Mouse (Mus musculus): Measurements from ENCODE around the gene Fgfr2.

Fgfr2 gene

GRCm38 (mm10) chr7:130590845-130591437 lies 2532.2 kb downstream of the Fgfr2 start:
- no peak for DNase-seq (ENCODE audit: low read depth)

- DNase-seq (ENCODE audit: low read depth): no peak
These were observed 2532.9 kb downstream of the Fgfr2 start for GRCm38 (mm10) chr7:130590081-130590828.

GRCm38 (mm10) chr7:130586521-130587072 lies 2536.6 kb downstream of the Fgfr2 start:
- no peak for DNase-seq (ENCODE audit: low read depth)

- DNase-seq (ENCODE audit: low read depth): no peak
These were observed 2544.5 kb downstream of the Fgfr2 start for GRCm38 (mm10) chr7:130578607-130579006.

- no peak for DNase-seq (ENCODE audit: low read depth)
These were observed 2545.1 kb downstream of the Fgfr2 start for GRCm38 (mm10) chr7:130578066-130578465.

GRCm38 (mm10) chr7:130577388-130578003 lies 2545.7 kb downstream of the Fgfr2 start, which contains the start of gene Tacc2:
Tacc2 (plus strand) TSS chr7:130577438.
- DNase-seq (ENCODE audit: low read depth): no peak

- DNase-seq (ENCODE audit: low read depth): peak; percentile 75
These were observed 2546.2 kb downstream of the Fgfr2 start for GRCm38 (mm10) chr7:130576981-130577380.

- DNase-seq (ENCODE audit: low read depth): peak; percentile 49
These were observed 2548.7 kb downstream of the Fgfr2 start for GRCm38 (mm10) chr7:130574211-130574991.

GRCm38 (mm10) chr7:130573746-130574145 lies 2549.4 kb downstream of the Fgfr2 start:
- DNase-seq (ENCODE audit: low read depth): no peak

- DNase-seq (ENCODE audit: low read depth): no peak
These were observed 2550.3 kb downstream of the Fgfr2 start, which contains the start of gene Nsmce4a for GRCm38 (mm10) chr7:130572821-130573220. Nsmce4a (minus strand) TSS chr7:130573118.

- DNase-seq (ENCODE audit: low read depth): no peak
These were observed 2552.7 kb downstream of the Fgfr2 start for GRCm38 (mm10) chr7:130570472-130570871.

- no peak for DNase-seq (ENCODE audit: low read depth)
These were observed 2554.2 kb downstream of the Fgfr2 start for GRCm38 (mm10) chr7:130568783-130569436.

- DNase-seq (ENCODE audit: low read depth): no peak
These were observed 2558.6 kb downstream of the Fgfr2 start for GRCm38 (mm10) chr7:130564596-130564995.

GRCm38 (mm10) chr7:130563880-130564279 lies 2559.3 kb downstream of the Fgfr2 start:
- DNase-seq (ENCODE audit: low read depth): no peak

GRCm38 (mm10) chr7:130563276-130563675 lies 2559.9 kb downstream of the Fgfr2 start:
- no peak for DNase-seq (ENCODE audit: low read depth)

- DNase-seq (ENCODE audit: low read depth): no peak
These were observed 2562.2 kb downstream of the Fgfr2 start for GRCm38 (mm10) chr7:130560933-130561332.

- no peak for DNase-seq (ENCODE audit: low read depth)
These were observed 2564.6 kb downstream of the Fgfr2 start for GRCm38 (mm10) chr7:130558592-130558991.

GRCm38 (mm10) chr7:130555597-130555996 lies 2567.6 kb downstream of the Fgfr2 start:
- DNase-seq (ENCODE audit: low read depth): no peak

GRCm38 (mm10) chr7:130553321-130553720 lies 2569.8 kb downstream of the Fgfr2 start:
- peak; percentile 30 for DNase-seq (ENCODE audit: low read depth)

- peak; percentile 45 for DNase-seq (ENCODE audit: low read depth)
These were observed 2570.4 kb downstream of the Fgfr2 start for GRCm38 (mm10) chr7:130552780-130553179.

GRCm38 (mm10) chr7:130547635-130548175 lies 2575.4 kb downstream of the Fgfr2 start:
- no peak for DNase-seq (ENCODE audit: low read depth)

Measured in NIH3T3 (cell line).